Mouse (Mus musculus): Measurements from ENCODE around the gene Gm13289.
"Not testable (repeated sequence)": the region's sequence is repeated elsewhere in the genome, so short reads cannot be mapped to it uniquely, and the experiment has no call there.

Gene Gm13289

DNA sequence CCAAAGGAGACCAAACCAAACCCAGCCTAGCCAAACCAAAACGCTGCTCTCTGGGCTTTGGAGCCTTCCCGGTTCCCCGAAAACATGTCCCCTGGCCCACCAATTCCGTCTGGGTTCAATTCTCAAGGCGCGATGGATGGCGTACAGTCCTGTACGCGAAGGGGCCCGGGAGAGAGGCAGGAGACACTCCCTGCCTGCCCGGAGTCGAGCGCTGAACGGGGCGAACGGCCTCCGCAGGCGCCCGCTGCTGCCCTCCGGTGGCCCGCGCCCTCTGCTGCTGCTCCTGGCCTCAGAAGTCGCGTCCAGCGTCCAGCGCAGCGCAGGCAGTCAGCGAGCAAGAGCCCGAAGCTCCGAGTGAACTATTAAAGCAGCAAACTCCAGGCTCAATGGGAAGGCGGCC is 5.6 kb downstream of the Gm13289 start:
- not testable (repeated sequence) for DNase-seq (ENCODE audit: low spot score)

DNA sequence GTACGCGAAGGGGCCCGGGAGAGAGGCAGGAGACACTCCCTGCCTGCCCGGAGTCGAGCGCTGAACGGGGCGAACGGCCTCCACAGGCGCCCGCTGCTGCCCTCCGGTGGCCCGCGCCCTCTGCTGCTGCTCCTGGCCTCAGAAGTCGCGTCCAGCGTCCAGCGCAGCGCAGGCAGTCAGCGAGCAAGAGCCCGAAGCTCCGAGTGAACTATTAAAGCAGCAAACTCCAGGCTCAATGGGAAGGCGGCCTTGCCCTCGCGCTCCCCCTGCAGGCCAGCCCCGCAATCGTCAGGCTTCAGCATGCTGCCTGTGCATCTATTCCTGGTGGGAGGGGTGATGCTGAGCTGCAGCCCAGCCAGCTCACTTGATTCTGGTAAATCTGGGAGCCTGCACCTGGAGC is 8.7 kb downstream of the Gm13289 start, which contains the start of gene Gm13276:
Gm13276 (plus strand) TSS at position 301 of the 400 bp plus-strand sequence.
- DNase-seq (ENCODE audit: low spot score) = not testable (repeated sequence)

DNA sequence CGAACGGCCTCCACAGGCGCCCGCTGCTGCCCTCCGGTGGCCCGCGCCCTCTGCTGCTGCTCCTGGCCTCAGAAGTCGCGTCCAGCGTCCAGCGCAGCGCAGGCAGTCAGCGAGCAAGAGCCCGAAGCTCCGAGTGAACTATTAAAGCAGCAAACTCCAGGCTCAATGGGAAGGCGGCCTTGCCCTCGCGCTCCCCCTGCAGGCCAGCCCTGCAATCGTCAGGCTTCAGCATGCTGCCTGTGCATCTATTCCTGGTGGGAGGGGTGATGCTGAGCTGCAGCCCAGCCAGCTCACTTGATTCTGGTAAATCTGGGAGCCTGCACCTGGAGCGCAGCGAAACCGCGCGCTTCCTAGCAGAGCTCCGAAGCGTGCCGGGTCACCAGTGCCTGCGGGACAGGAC is 11.7 kb downstream of the Gm13289 start, which contains the start of gene Gm13277:
Gm13277 (plus strand) TSS at position 231 of the 400 bp plus-strand sequence.
- DNase-seq (ENCODE audit: low spot score) = not testable (repeated sequence)

DNA sequence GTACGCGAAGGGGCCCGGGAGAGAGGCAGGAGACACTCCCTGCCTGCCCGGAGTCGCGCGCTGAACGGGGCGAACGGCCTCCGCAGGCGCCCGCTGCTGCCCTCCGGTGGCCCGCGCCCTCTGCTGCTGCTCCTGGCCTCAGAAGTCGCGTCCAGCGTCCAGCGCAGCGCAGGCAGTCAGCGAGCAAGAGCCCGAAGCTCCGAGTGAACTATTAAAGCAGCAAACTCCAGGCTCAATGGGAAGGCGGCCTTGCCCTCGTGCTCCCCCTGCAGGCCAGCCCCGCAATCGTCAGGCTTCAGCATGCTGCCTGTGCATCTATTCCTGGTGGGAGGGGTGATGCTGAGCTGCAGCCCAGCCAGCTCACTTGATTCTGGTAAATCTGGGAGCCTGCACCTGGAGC is 14.5 kb downstream of the Gm13289 start, which contains the start of gene Gm13278:
Gm13278 (plus strand) TSS at position 301 of the 400 bp plus-strand sequence.
- DNase-seq (ENCODE audit: low spot score) = not testable (repeated sequence)

DNA sequence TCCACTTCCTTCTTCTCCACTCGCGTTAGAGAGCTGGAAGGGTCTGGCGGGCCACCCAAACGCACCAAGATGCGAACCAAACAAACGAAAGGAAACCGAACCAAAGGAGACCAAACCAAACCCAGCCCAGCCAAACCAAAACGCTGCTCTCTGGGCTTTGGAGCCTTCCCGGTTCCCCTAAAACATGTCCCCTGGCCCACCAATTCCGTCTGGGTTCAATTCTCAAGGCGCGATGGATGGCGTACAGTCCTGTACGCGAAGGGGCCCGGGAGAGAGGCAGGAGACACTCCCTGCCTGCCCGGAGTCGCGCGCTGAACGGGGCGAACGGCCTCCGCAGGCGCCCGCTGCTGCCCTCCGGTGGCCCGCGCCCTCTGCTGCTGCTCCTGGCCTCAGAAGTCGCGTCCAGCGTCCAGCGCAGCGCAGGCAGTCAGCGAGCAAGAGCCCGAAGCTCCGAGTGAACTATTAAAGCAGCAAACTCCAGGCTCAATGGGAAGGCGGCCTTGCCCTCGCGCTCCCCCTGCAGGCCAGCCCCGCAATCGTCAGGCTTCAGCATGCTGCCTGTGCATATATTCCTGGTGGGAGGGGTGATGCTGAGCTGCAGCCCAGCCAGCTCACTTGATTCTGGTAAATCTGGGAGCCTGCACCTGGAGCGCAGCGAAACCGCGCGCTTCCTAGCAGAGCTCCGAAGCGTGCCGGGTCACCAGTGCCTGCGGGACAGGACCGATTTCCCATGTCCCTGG is 17.4 kb downstream of the Gm13289 start, which contains the start of gene Gm13275:
Gm13275 (plus strand) TSS at position 552 of the 740 bp plus-strand sequence.
- DNase-seq (ENCODE audit: low spot score) = not testable (repeated sequence)

DNA sequence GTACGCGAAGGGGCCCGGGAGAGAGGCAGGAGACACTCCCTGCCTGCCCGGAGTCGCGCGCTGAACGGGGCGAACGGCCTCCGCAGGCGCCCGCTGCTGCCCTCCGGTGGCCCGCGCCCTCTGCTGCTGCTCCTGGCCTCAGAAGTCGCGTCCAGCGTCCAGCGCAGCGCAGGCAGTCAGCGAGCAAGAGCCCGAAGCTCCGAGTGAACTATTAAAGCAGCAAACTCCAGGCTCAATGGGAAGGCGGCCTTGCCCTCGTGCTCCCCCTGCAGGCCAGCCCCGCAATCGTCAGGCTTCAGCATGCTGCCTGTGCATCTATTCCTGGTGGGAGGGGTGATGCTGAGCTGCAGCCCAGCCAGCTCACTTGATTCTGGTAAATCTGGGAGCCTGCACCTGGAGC is 20.4 kb downstream of the Gm13289 start, which contains the start of gene Gm13279:
Gm13279 (plus strand) TSS at position 301 of the 400 bp plus-strand sequence.
- DNase-seq (ENCODE audit: low spot score) = not testable (repeated sequence)

DNA sequence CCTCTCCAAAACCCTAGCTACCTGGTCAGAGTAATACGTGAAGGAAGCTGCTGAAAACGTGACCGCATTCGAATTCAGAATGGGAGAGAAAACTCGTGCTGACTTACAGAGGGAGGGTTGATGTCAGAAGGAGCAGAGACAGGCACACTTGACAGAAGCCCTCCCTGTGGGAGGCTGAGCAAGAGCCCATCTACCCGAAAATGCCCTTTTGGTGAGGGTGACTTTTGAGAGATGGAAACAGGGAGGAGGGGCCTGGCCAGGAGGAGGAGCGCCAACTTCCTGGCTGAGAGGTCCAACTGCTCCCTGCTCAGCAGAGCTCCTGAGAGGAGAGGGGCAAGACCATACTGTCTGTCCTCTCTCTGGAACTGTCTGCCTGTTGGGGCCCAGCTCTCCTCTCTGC is 22.6 kb downstream of the Gm13289 start, which contains the start of gene Gm13285:
Gm13285 (plus strand) TSS at position 301 of the 400 bp plus-strand sequence.
- DNase-seq (ENCODE audit: low spot score) = not testable (repeated sequence)

DNA sequence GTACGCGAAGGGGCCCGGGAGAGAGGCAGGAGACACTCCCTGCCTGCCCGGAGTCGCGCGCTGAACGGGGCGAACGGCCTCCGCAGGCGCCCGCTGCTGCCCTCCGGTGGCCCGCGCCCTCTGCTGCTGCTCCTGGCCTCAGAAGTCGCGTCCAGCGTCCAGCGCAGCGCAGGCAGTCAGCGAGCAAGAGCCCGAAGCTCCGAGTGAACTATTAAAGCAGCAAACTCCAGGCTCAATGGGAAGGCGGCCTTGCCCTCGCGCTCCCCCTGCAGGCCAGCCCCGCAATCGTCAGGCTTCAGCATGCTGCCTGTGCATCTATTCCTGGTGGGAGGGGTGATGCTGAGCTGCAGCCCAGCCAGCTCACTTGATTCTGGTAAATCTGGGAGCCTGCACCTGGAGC is 26.2 kb downstream of the Gm13289 start, which contains the start of gene Gm13287:
Gm13287 (plus strand) TSS at position 301 of the 400 bp plus-strand sequence.
- not testable (repeated sequence) for DNase-seq (ENCODE audit: low spot score)

DNA sequence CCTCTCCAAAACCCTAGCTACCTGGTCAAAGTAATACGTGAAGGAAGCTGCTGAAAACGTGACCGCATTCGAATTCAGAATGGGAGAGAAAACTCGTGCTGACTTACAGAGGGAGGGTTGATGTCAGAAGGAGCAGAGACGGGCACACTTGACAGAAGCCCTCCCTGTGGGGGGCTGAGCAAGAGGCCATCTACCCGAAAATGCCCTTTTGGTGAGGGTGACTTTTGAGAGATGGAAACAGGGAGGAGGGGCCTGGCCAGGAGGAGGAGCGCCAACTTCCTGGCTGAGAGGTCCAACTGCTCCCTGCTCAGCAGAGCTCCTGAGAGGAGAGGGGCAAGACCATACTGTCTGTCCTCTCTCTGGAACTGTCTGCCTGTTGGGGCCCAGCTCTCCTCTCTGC is 28.5 kb downstream of the Gm13289 start, which contains the start of gene Gm13288:
Gm13288 (plus strand) TSS at position 301 of the 400 bp plus-strand sequence.
- not testable (repeated sequence) for DNase-seq (ENCODE audit: low spot score)

DNA sequence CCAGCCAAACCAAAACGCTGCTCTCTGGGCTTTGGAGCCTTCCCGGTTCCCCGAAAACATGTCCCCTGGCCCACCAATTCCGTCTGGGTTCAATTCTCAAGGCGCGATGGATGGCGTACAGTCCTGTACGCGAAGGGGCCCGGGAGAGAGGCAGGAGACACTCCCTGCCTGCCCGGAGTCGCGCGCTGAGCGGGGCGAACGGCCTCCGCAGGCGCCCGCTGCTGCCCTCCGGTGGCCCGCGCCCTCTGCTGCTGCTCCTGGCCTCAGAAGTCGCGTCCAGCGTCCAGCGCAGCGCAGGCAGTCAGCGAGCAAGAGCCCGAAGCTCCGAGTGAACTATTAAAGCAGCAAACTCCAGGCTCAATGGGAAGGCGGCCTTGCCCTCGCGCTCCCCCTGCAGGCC is 29.0 kb downstream of the Gm13289 start:
- not testable (repeated sequence) for DNase-seq (ENCODE audit: low spot score)

DNA sequence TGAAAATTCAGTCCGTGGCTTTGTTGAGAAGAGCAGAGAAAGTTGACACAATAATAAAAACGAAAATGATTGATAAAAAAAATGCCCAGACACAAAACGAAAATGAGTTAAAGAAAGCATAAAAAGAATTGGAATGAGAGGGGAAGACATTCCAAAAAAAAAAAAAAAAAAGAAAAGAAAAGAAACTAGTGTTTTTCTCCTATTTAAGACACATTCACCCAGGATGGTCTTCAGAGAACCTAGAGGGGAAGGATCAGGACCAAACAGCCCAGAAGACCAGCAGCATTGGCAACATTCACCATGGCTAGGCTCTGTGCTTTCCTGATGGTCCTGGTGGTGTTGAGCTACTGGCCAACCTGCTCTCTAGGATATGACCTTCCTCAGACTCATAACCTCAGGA is 39.2 kb downstream of the Gm13289 start, which contains the start of gene Ifna7:
Ifna7 (plus strand) TSS at position 301 of the 400 bp plus-strand sequence.
- no peak for DNase-seq (ENCODE audit: low spot score)

DNA sequence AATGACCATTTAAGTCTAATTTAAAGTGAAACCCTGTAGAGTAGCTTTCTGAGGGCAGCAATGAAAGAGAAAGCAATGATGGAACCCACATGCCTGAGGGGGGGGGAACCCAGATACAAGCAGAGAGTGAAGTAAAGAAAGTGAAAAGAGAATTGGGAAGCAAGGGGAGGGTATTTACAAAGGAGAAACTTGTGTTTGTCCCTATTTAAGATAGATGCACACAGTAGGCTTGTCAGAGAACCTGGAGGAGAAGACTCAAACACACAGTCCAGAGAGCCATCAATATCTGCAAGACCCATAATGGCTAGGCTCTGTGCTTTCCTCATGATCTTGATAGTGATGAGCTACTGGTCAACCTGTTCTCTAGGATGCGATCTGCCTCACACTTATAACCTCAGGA is 42.9 kb downstream of the Gm13289 start, which contains the start of gene Ifna11:
Ifna11 (plus strand) TSS at position 301 of the 400 bp plus-strand sequence.
- no peak for DNase-seq (ENCODE audit: low spot score)

DNA sequence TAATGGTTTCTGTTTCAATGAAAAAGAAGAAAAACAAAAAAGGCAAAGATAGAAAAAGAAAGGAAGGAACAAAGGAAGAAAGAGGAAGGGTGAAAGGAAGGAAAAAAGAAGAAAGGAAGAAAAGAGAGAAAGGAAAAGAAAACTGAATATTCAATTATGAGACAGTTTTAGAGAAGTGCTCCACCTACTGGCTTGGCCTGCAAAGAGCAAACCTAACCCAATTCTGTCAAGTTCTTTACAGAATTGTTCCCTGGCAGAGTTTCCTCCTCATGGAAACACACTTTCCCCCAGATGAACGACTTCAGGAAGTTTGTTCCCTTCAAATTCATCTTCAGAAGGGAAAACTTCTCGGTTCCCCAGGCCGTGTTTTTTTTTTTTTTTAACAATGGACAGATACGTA is 46.3 kb downstream of the Gm13289 start:
- no peak for DNase-seq (ENCODE audit: low spot score)

Data from c-Kit-positive CD71-positive TER-119-positive erythroid progenitor cells, embryonic 14.5 days (primary cell).